Mouse (Mus musculus): ENCODE data around the gene Ttc28. TPM values are rescaled to one million over a fixed set of nuclear protein-coding genes. Genes with fewer than 3 reads are reported as not detected.

Gene Ttc28
- polyA plus RNA-seq, 1 experiment from 2014 or later, result 24.7 TPM

DNA sequence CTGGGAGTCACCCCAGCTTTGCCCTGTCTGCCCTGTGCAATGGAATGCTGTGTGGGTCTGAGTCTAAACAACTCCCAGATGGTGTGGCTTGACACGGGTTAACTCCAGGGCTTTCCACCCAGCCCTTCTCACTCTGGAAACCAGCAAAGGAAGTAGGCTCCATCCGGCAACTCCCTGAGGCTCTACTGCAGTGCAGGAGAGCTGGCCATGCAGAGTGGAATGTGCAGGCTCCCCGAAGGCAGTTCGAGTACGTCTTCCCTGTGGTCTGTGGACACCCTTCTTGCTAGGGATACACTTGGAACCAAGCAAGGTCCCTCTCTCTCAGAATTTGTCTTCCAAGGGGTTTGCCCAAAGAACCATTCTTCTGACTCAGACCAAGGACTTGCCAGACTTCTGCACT is 348.2 kb downstream of the Ttc28 start:
- Histone ChIP-seq H3K4me1 (peaks cover 65% of the 10 kb centered on the region), H3K4me3 (no peak overlapping the region), H3K27ac (replicated peaks) (peak overlapping the region; percentile 75), H3K9me3 (no peaks in the 10 kb centered on the region), H3K27me3 (peaks cover 17% of the 10 kb centered on the region), H3K36me3 (peaks cover 42% of the 10 kb centered on the region), H3K9ac (replicated peaks) (no peak overlapping the region), H3K4me2 (replicated peaks) (no peak overlapping the region)
- 66% methylated on average over 5 of the region's 5 CpGs for WGBS
- no peak for ATAC-seq (ENCODE audit: low FRiP score, low read depth)

GRCm38 (mm10) chr5:111228302-111229040 is 348.9 kb downstream of the Ttc28 start:
- H3K27me3 ChIP-seq, result peaks cover 11% of the 10 kb centered on the region
- H3K4me3 ChIP-seq, result no peak overlapping the region
- no peaks in the 10 kb centered on the region for H3K9me3 ChIP-seq
- 30% methylated on average over 14 of the region's 14 CpGs for WGBS
- H3K4me1 ChIP-seq, result peaks cover 72% of the 10 kb centered on the region
- no peak overlapping the region for H3K4me2 ChIP-seq (replicated peaks)
- 0 out of 2 replicates have a peak overlapping the region, but pooled peaks have one; percentile 25 for H3K9ac ChIP-seq (replicated peaks)
- peak overlapping the region; percentile 75 for H3K27ac ChIP-seq (replicated peaks)
- ATAC-seq (ENCODE audit: low FRiP score, low read depth), result peak; percentile 62; the same call in 1 of the 2 replicates
- H3K36me3 ChIP-seq, result peaks cover 42% of the 10 kb centered on the region

DNA sequence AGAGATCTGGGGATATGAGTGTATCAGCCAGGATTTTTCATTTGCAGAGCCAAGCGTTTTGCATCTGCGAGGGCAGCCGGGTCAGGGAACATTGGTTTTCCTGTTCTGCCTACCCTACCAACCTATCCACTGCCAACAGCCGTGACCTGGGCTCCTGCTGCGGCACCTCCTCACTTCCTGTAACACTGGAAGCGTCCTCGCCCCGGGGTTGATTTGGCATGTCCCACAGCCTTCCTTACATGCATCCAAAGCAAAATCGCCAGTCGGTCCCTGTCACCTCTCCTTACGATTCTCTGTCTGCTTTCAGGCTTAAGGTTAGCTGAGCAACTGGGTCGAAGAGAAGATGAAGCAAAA is 349.4 kb downstream of the Ttc28 start:
- no peak overlapping the region for H3K4me3 ChIP-seq
- H3K9ac ChIP-seq (replicated peaks), result 0 out of 2 replicates have a peak overlapping the region, but pooled peaks have one; percentile 25
- no peaks in the 10 kb centered on the region for H3K9me3 ChIP-seq
- peaks cover 36% of the 10 kb centered on the region for H3K36me3 ChIP-seq
- 74% methylated on average over 12 of the region's 12 CpGs for WGBS
- ATAC-seq (ENCODE audit: low FRiP score, low read depth), result no peak
- H3K4me2 ChIP-seq (replicated peaks), result no peak overlapping the region
- peak overlapping the region; percentile 75 for H3K27ac ChIP-seq (replicated peaks)
- H3K27me3 ChIP-seq, result peaks cover 8% of the 10 kb centered on the region
- H3K4me1 ChIP-seq, result peaks cover 72% of the 10 kb centered on the region

DNA sequence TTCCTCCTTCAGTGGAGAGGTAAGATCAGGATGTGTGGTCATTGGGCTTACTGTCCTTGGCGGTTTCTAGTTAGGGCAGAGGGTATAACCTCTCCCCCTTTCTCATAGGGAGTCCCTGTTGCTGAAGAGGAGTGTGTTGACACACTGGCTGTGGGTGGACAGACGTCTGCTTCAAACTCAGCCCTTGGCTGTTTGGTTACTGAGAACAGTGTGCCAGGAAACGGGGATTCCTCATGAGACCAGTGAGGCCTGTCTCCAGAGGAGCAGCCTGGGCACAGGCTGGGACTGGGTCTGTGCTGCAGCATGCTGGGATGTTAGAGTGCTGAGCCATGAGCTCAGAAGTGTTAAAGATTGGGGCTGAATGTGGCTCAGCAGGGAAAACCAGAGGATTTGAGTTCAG is 350.1 kb downstream of the Ttc28 start:
- Histone ChIP-seq H3K4me2 (replicated peaks) (no peak overlapping the region), H3K36me3 (peaks cover 30% of the 10 kb centered on the region), H3K27ac (replicated peaks) (peak overlapping the region; percentile 35; the same call in 1 of the 2 replicates), H3K9me3 (no peaks in the 10 kb centered on the region), H3K27me3 (peaks cover 8% of the 10 kb centered on the region; the same call in 1 of the 2 replicates), H3K4me3 (no peak overlapping the region), H3K4me1 (peaks cover 77% of the 10 kb centered on the region), H3K9ac (replicated peaks) (no peak overlapping the region)
- ATAC-seq (ENCODE audit: low FRiP score, low read depth), result no peak
- WGBS, result 47% methylated on average over 3 of the region's 3 CpGs

- peaks cover 82% of the 10 kb centered on the region for H3K4me1 ChIP-seq
Measured at GRCm38 (mm10) chr5:111231044-111231443, 351.4 kb downstream of the Ttc28 start.

GRCm38 (mm10) chr5:111231769-111232168 is 352.2 kb downstream of the Ttc28 start:
- no peaks in the 10 kb centered on the region; the same call in 1 of the 2 replicates for H3K27me3 ChIP-seq
- no peak overlapping the region for H3K4me3 ChIP-seq
- ATAC-seq (ENCODE audit: low FRiP score, low read depth), result no peak
- no peak overlapping the region for H3K4me2 ChIP-seq (replicated peaks)
- H3K9me3 ChIP-seq, result no peaks in the 10 kb centered on the region
- H3K9ac ChIP-seq (replicated peaks), result no peak overlapping the region
- 32% methylated on average over 1 of the region's 1 CpGs for WGBS
- H3K36me3 ChIP-seq, result peaks cover 31% of the 10 kb centered on the region
- peaks cover 77% of the 10 kb centered on the region for H3K4me1 ChIP-seq
- H3K27ac ChIP-seq (replicated peaks), result no peak overlapping the region

More at GRCm38 (mm10) chr5:111231044-111231443, 351.4 kb downstream of the Ttc28 start:
- Histone ChIP-seq H3K9me3 (no peaks in the 10 kb centered on the region), H3K9ac (replicated peaks) (no peak overlapping the region), H3K4me2 (replicated peaks) (no peak overlapping the region), H3K36me3 (peaks cover 30% of the 10 kb centered on the region), H3K27me3 (no peaks in the 10 kb centered on the region; the same call in 1 of the 2 replicates), H3K27ac (replicated peaks) (peak overlapping the region; percentile 43), H3K4me3 (no peak overlapping the region)
- WGBS, result 60% methylated on average over 13 of the region's 13 CpGs
- ATAC-seq (ENCODE audit: low FRiP score, low read depth), result peak; percentile 35; the same call in 1 of the 2 replicates

DNA sequence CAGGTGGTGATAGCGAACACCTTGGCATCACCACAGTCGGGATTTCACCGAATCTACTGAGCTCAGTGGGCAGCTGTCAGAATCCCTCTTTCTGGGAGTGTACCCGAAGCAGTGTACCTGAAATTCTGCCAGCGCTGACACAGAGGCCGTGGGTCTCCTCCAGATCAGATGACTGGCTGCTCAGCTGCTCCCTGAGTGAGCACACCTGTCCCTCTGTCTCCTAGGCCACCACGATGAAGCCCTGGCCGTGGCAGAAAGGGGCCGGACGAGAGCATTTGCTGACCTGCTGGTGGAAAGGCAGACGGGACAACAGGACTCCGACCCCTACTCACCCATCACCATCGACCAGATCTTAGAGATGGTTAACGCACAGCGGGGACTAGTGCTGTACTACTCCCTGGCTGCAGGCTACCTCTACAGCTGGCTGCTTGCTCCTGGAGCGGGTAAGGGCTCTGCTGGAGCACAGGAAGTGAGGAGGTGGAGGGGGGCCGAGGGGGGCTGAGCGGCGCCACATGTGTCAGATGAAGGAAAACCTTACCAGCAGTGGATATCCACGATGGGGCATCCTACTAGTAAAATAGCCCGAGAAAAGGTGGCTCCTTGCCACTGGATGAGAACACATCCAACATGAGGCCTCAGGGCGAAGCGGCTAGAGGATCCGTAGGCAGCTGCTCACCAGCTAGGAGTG is 353.6 kb downstream of the Ttc28 start:
- WGBS, result 79% methylated on average over 24 of the region's 24 CpGs
- H3K4me3 ChIP-seq, result no peak overlapping the region
- H3K27ac ChIP-seq (replicated peaks), result no peak overlapping the region
- no peak overlapping the region for H3K4me2 ChIP-seq (replicated peaks)
- H3K9ac ChIP-seq (replicated peaks), result no peak overlapping the region
- no peaks in the 10 kb centered on the region for H3K9me3 ChIP-seq
- ATAC-seq (ENCODE audit: low FRiP score, low read depth), result no peak
- H3K4me1 ChIP-seq, result peaks cover 63% of the 10 kb centered on the region
- peaks cover 36% of the 10 kb centered on the region for H3K36me3 ChIP-seq
- no peaks in the 10 kb centered on the region; the same call in 1 of the 2 replicates for H3K27me3 ChIP-seq

DNA sequence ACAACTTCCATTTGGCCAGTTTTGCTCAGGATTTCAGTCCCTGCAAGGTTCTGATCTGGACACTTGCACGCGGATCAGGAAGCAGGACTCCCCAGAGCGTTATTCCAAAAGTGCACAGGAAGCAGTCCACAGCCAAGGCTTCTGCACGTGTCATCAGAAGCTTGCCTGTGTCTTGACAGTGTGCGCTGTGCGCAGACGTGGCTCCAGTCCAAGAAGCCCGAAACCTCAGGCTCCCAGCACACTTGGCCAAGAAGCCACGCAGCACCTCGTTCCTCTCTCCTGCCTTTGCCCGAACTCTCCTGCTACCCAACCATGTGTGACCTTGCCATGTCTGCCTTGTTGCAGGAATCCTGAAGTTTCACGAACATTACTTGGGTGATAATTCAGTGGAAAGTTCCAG is 355.5 kb downstream of the Ttc28 start:
- H3K27ac ChIP-seq (replicated peaks), result no peak overlapping the region
- no peaks in the 10 kb centered on the region for H3K9me3 ChIP-seq
- no peak overlapping the region for H3K4me2 ChIP-seq (replicated peaks)
- 89% methylated on average over 12 of the region's 12 CpGs for WGBS
- H3K36me3 ChIP-seq, result peaks cover 50% of the 10 kb centered on the region
- ATAC-seq (ENCODE audit: low FRiP score, low read depth), result no peak
- H3K27me3 ChIP-seq, result no peaks in the 10 kb centered on the region; the same call in 1 of the 2 replicates
- H3K4me3 ChIP-seq, result no peak overlapping the region
- no peak overlapping the region for H3K9ac ChIP-seq (replicated peaks)
- H3K4me1 ChIP-seq, result peaks cover 44% of the 10 kb centered on the region

DNA sequence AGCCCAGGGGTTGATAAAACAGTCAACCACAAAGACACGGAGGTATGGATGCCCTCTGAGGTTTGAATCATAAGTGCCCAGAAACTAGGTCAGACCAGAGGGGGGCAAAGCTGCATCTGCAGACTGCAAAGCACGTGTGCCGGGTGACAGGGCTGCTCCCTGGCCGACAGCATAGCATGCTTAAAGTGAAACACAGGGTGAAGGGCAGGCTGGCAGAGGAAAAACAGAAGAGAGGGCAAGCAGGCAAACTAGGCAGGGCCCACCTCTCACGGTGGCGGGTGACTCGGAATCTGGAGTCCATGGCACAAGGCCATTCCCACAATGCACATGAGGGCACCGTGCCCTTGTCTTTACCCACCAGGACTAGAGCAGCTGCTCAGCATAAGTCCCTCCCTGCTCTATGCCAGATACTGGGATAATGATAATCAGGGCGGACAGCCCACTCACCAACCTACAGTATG is 357.6 kb downstream of the Ttc28 start:
- H3K9ac ChIP-seq (replicated peaks), result no peak overlapping the region
- 92% methylated on average over 9 of the region's 9 CpGs for WGBS
- H3K27me3 ChIP-seq, result no peaks in the 10 kb centered on the region; the same call in none of the 2 replicates
- peaks cover 23% of the 10 kb centered on the region for H3K4me1 ChIP-seq
- H3K4me2 ChIP-seq (replicated peaks), result no peak overlapping the region
- no peak overlapping the region for H3K4me3 ChIP-seq
- no peaks in the 10 kb centered on the region for H3K9me3 ChIP-seq
- H3K36me3 ChIP-seq, result peaks cover 52% of the 10 kb centered on the region
- H3K27ac ChIP-seq (replicated peaks), result no peak overlapping the region
- ATAC-seq (ENCODE audit: low FRiP score, low read depth), result no peak

- ATAC-seq (ENCODE audit: low FRiP score, low read depth), result no peak
- Histone ChIP-seq H3K27me3 (no peaks in the 10 kb centered on the region; the same call in none of the 2 replicates), H3K4me1 (peaks cover 25% of the 10 kb centered on the region), H3K27ac (replicated peaks) (no peak overlapping the region), H3K4me3 (no peak overlapping the region), H3K9me3 (no peaks in the 10 kb centered on the region), H3K9ac (replicated peaks) (no peak overlapping the region), H3K36me3 (peaks cover 42% of the 10 kb centered on the region), H3K4me2 (replicated peaks) (no peak overlapping the region)
- WGBS, result 47% methylated on average over 7 of the region's 7 CpGs
Measured at GRCm38 (mm10) chr5:111239223-111239622, 359.6 kb downstream of the Ttc28 start.

DNA sequence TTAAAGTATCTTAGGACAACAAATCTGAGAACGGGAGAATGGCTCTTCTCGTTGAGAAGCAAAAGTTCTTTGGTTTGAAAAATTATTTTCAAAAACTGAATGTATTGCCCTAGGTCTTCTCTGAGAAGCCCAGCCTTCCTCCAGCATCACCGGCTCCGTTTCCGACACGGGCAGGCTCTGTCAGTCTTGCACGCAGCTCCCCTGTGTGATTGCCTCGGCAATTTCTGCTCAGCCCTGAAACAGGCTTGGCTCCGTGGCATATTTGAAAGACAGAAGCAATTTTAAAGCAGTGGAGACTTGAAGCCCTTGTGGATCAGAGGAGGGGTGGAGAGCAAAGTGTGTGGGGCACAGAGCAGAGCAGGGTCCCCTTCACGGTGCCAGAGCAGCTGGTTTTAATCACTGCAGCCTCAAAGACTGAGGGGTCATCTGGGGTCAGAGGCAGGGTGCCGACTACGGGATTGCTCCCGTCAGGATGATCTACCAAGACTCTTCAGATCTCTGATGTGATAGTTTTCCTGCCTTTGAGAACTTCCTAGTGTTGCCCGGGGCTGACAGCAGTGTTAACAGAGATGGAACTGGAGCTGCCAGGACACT is 363.9 kb downstream of the Ttc28 start:
- 20% methylated on average over 14 of the region's 14 CpGs for WGBS
- no peak overlapping the region for H3K9ac ChIP-seq (replicated peaks)
- H3K4me1 ChIP-seq, result peaks cover 24% of the 10 kb centered on the region
- no peak overlapping the region for H3K4me3 ChIP-seq
- peaks cover 16% of the 10 kb centered on the region for H3K36me3 ChIP-seq
- H3K27me3 ChIP-seq, result no peaks in the 10 kb centered on the region; the same call in none of the 2 replicates
- ATAC-seq (ENCODE audit: low FRiP score, low read depth), result peak; percentile 41; the same call in 1 of the 2 replicates
- no peak overlapping the region for H3K4me2 ChIP-seq (replicated peaks)
- no peaks in the 10 kb centered on the region for H3K9me3 ChIP-seq
- H3K27ac ChIP-seq (replicated peaks), result peak overlapping the region; percentile 1; the same call in 1 of the 2 replicates
